Mouse (Mus musculus): ENCODE results near the gene Nhlrc2.
"Not testable (repeated sequence)": the region's sequence is repeated elsewhere in the genome, so short reads cannot be mapped to it uniquely, and the experiment has no call there.

Gene Nhlrc2

DNA sequence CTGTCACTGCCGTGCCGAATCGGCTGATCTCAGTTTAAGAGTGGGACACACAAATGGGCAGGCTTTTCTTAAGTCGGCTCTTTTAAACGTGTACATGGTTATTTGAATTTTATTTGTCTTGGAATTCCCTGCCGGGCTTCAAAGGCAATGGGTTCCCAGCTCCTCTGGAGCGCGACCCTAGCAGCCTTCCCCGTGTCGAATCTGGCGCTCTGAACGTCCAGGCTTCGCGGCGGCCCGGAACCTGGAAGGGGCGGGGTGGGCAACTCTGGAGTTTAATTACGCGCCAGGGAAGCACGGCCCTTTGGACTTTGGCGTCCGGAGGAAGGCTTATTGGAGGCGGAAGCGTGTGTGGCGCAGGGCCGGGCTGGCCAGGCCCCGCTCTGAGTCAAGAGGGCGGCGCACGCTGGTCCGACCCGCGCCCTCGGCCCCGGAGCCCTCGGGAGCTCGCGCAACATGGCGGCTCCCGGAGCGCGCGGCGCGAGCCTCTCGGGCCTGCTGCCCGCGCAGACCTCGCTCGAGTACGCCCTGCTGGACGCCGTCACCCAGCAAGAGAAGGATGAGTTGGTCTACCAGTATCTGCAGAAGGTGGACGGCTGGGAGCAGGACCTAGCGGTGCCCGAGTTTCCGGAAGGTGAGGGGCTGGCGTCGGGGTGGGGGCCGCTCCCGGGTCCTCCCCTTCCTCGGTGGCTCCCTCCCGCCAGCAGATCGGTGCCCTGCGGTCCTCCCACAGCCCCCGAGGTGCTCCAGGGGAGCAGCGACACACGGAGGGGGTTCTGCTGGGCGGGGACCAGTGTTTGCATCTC is at the start of gene Nhlrc2:
TSS of gene Nhlrc2 (plus strand) at position 32 of the 803 bp plus-strand sequence.
- peak; percentile 81 for DNase-seq

GRCm38 (mm10) chr19:56503069-56503468 is 45.0 kb upstream of the Nhlrc2 start:
- not testable (repeated sequence) for DNase-seq

GRCm38 (mm10) chr19:56503525-56503924 is 44.5 kb upstream of the Nhlrc2 start:
- DNase-seq: not testable (repeated sequence)

GRCm38 (mm10) chr19:56511207-56511606 is 36.9 kb upstream of the Nhlrc2 start:
- DNase-seq: not testable (repeated sequence)

DNA sequence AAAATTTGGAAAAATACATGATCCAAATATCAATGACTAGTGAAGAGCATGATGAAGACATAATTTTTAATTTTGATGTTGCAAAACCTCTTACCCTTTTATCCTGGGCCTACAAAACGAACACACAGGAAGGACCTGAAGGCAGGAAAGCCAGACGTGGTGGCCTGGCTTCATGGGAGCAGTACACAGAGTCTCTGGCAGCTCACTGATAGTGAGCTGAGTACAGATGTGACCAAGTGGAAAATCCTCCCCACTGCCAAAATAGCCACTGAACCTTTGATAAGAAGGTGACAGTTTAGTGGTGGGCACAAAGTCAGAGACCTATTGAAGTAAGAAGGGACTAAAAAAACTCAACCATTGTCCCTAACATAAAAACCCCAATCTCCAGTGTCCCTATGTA is 34.5 kb upstream of the Nhlrc2 start:
- not testable (repeated sequence) for DNase-seq

DNA sequence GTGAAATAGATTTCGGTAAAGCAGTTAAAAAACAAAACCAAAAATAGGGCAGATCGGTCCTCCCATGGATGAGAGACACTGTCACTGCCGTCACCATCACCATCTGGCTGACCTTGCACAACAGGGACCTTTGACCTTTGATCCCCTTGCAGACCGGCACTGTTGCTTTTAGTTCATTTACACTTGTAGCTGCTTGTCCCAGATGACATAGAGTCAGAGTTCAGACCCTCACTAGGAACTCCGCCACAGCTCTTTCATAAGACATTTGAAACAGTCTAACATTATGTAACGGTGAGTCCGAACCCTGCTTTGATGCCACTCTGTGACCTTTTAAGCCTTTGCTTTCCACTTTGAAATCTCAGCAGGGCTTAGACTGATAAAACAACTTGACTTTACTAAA is 28.7 kb upstream of the Nhlrc2 start:
- not testable (repeated sequence) for DNase-seq

DNA sequence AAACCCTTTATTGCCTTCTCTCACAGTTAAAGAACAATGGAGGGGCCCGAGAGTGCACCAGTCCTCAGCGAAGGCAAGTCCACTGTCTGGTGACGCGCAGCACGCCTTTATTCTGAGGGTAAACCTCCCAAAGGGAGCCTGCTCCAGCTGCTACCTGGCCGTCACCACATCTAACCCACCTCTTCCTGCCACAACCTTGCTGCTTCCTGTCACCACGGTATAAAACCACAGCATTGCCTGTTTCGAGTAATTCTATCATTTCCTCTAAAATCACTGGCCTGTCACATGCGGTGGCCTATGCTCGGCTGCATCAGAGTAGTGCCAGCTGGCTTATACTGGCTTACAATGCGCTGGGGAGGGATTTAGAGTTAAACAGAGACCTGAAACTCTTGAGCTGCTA is 17.5 kb upstream of the Nhlrc2 start:
- not testable (repeated sequence) for DNase-seq

DNA sequence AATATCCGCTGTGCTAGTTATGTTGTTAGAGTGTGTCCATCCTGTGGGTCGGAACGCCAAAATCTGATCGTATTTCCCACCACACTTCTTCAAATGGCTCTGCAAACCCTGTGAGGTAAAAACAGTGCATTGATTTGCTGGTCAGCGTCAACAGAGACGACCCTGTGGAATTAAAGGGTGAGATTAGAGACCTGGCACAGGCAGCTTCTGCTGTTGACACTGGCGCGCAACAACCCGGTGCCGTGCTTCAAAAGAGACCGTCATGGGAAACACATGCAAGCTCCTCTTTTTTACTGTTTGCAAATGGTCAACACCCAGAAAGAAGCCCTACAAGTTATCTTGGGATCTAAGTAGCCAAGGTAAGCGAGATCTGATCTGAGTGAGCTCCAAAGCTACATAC is 16.8 kb upstream of the Nhlrc2 start:
- no peak for DNase-seq

DNA sequence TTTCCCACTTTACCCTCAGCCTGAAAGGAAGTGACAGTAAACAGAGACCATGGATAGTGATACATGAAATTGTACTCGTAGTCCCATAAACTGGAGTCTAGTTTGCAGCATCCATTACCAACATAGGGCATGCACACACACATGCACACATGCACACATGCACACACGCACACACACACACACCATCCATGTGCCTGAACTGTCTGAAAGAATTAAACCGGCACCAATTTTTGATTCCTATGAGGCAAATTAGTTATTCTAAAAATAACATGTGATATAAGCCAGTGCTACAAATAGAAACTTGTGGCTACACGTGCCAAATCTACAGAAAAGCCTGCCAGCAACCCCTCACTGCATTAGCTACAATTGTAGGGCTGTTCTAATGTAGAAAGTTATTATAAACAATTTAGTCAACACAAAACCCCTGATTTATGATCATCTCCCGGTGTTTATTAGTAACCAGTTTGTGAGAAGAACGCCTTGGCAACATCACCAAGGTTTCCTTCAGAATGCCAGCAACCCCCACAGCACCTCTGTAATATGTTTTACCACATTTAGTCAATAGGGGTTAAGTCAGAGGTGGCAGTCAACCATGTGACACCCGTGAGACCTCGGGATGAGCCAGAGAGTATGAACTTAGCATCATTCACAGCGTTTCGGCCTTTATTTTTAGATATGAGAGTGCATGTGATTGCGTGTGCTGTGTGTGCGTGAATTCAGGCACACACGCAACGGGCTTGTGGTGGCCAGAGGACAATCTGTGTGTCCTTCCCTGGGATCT is 14.6 kb upstream of the Nhlrc2 start:
- no peak for DNase-seq

DNA sequence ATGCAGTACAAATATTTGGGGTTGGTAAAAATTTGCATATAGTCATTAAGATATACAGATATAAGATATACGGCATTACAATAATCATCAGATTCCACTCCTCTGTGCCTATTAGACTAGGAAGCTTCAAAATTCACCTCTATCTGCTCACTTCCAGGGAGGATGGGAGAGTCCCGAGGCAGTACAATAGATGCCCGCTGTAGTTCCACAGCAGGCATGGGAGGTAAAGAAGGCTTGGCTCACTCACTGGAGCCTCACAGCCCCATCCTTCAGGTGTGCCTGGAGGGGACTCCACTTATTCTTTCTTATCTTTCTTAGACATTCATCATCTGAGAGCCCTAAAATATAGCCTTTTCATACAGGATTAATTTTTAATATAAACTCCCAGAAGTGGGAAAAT is 13.7 kb upstream of the Nhlrc2 start:
- DNase-seq: no peak

DNA sequence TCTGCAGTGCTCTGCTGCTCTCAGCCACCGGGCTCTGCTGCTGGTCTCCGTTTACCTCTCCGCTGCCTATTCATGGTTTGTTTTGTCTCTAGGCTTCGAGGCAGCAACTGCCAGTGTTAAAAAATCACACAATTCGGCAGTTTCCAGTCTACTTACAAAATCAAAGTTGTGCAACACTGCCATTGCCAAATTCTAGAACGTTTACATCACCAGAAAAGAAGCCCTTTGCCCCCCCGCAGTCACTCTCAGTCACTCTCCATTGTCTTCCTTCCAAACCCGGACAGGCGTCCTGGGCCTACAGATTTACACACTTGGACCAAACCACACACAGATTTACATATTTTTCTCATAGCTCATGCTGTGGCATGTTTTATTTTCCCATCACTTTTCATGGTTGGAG is 13.0 kb upstream of the Nhlrc2 start:
- no peak for DNase-seq

DNA sequence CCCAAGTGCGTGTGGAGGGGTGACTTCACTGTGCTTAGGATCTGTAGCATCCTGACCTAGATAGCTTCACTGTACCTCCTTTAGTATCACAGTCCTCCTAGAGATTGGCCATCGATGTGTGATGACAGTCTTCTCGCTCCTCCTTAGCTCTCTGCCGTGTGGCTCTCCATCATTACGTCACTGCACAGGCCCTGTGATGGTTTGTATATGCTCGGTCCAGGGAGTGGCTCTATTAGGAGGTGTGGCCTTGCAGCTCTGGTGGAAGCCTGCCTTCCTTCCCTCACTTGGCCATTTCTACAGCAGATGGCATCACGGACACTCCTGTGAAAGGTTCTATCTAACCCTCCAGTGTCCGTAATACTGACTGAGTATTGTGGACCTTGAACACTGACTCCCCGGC is 12.3 kb upstream of the Nhlrc2 start:
- DNase-seq: no peak

GRCm38 (mm10) chr19:56543320-56543719 is 4.7 kb upstream of the Nhlrc2 start:
- no peak for DNase-seq

DNA sequence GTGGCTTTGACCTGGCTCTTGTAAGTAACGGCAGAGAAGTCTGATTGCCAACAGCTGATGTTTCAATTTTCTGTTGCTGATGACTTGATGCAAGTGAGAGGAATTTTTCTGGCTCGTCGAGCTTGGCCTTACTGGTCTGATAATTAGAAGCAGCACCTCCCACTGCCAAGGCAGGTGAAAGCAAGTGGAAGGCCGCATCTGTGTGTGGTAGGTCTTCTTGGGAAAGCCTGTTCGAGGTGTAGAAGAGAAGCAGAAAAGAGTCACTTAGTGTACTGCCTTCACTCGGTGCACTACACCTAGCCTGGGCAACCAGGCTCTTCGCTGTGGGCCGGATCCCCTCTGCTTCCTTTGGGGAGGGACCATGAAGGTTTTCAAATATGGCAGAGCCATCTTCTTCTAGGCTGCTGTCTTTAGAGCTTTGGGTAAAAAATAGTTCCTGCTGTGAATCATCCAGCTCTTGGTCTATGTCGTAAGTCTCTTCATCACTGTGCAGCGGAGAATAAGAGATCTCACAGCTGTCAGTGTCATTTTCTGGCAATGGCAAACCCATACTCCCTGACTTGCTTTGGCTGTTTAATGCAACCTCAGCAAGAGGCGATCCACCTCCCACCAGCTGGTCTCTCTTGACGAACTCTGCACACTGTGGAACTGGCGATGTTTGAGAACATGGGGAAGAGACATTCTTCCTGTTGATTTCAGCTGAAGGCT is 3.2 kb upstream of the Nhlrc2 start:
- DNase-seq: no peak

- DNase-seq: no peak
Measured at GRCm38 (mm10) chr19:56546031-56546430, 2.0 kb upstream of the Nhlrc2 start.

- DNase-seq: peak; percentile 84
Measured at GRCm38 (mm10) chr19:56547456-56548229, 418 bp upstream of the Nhlrc2 start, which contains the start of gene Dclre1a. TSS of gene Dclre1a (minus strand) at chr19:56548222.

GRCm38 (mm10) chr19:56549033-56549680 is 1.1 kb downstream of the Nhlrc2 start:
- DNase-seq: no peak

DNA sequence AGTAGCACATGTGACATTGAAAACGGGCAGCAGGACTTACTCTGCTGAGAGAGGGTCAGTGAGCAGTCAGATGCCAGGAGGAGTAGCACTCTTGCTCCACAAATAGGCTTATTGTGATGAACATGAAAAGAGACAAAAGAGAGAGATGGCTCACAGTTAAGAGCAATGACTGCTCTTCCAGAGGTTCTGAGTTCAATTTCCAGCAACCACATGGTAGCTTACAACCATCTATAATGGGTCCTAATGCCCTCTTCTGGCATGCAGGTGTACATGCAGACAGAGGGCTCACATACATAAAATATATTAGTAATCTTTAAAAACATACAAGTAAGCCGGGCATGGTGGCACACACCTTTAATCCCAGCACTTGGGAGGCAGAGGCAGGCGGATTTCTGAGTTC is 5.1 kb downstream of the Nhlrc2 start:
- no peak for DNase-seq

DNA sequence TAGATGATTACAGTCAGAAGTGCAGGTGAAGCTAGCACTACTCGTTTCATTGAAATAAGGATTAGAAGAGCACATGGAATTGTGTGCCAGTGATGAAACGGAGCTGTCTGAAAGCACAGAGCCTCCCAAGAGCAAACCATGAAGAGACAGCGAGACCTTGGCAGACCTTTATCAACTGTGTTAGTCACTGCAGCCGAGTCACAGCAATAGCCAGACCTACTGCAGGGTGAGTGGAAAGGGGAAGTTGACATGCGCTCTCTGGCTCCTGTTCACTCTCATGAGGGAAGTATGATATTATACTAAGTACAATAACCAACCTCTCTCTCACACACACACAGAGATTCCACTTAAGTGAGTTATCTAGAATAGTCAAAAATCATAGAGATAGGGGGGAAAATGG is 7.9 kb downstream of the Nhlrc2 start:
- no peak for DNase-seq

DNA sequence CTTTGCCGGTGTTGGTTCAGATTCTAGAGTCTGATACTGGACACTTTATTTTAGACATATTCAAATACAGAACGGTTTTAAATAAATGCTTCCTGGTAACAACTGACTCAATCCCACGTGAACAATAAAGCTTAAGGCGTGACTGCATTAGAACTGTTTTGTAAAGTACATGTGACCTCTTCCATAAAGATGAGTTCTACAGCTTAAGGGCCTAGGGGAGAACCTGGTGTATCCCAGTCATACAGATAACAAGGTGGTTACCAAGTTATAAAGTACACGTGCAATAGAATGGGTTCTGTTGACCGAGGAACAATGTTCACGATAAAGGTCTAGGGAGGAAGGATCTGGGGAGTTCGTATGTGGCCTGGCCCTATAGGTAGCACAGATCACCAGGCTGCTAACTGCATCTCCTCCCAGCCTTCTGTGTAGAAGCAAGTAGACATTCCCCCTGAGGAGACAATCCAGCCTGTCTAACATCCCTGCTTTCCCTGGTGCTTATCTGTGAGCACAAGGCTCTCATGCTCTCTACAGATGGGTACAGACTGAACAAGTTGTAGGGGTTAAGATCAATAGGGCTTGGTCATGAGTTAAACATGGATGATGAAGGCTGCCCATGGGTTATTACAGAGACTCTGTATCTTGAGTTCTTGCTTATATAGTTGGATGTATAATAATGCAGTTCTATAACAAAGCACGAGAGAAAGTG is 14.5 kb downstream of the Nhlrc2 start:
- no peak for DNase-seq

DNA sequence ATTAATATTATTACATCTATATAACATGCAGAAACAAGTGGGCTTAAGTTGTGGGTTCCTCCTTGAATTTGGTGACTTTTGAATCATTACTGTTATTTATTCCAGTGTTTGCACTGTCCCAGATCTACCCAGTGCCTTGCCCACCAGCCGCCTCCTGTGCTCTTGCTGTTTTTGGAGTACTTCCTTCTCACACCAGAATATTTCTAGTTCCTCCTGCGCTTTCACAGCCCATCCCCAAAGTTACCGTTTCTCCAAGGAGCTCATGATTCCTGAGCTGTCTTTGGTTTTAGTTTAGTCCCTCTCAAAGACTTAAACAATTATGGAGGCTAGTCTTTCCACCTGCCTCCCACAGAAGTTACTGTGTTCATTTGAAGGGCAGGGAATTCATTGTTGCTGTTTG is 15.4 kb downstream of the Nhlrc2 start:
- no peak for DNase-seq

Measured in thymus, postnatal 14 days (tissue).